Mouse (Mus musculus) kidney, embryonic 14.5 days (tissue): ENCODE results near the gene Adamts4. TPM values are rescaled to one million over a fixed set of nuclear protein-coding genes. Genes with fewer than 3 reads are reported as not detected.

Source experiments
- ATAC-seq: fragments of 200-750 bp; cut with Nextera tagmentation; 2 replicates; pipeline ENCODE4 v1.8.0; 2017; ENCODE audit warnings: moderate number of reproducible peaks, mild to moderate bottlenecking, moderate TSS enrichment, moderate library complexity; ENCODE audit not compliant: low FRiP score, low TSS enrichment
- H3K27ac ChIP-seq: fragments of 300-500 bp; sonication (generic); 2 replicates; pipeline ENCODE4 v1.5.1; 2014; ENCODE audit warnings: low read depth, mild to moderate bottlenecking, low read length, moderate library complexity, mixed read lengths
- H3K27me3 ChIP-seq: fragments of 300-500 bp; sonication (generic); 2 replicates; pipeline ENCODE4 v1.6.1; 2014; ENCODE audit warnings: mild to moderate bottlenecking, low read length; ENCODE audit not compliant: control insufficient read depth, insufficient read depth
- H3K36me3 ChIP-seq: fragments of 300-500 bp; sonication (generic); 2 replicates; pipeline ENCODE4 v1.6.1; 2014; ENCODE audit warnings: low read length, mixed read lengths; ENCODE audit not compliant: control insufficient read depth, insufficient read depth
- H3K4me1 ChIP-seq: fragments of 300-500 bp; sonication (generic); 2 replicates; pipeline ENCODE4 v1.6.1; 2014; ENCODE audit warnings: low read length, mixed read lengths; ENCODE audit not compliant: control insufficient read depth, insufficient read depth
- H3K4me2 ChIP-seq: fragments of 300-500 bp; sonication (generic); replicated peaks from 2 replicates; pipeline ENCODE4 v1.6.1; 2014; ENCODE audit warnings: low read depth, mild to moderate bottlenecking, low read length
- H3K4me3 ChIP-seq: fragments of 300-500 bp; sonication (generic); 2 replicates; pipeline ENCODE4 v1.5.1; 2014; ENCODE audit warnings: mild to moderate bottlenecking, low read length
- H3K9ac ChIP-seq: fragments of 300-500 bp; sonication (generic); 2 replicates; pipeline ENCODE4 v1.6.1; 2014; ENCODE audit warnings: low read depth, mild to moderate bottlenecking, low read length, moderate library complexity
- H3K9me3 ChIP-seq: fragments of 300-500 bp; sonication (generic); 2 replicates; pipeline ENCODE4 v1.6.1; 2016; ENCODE audit warnings: low read length; ENCODE audit not compliant: control insufficient read depth
- WGBS: fragments of 180-500 bp; shearing (Covaris S2); extraction: QIAGEN DNeasy Blood & Tissue Kit; methylation state at CpG from one replicate; pipeline ENCODE4 v1.1.7; 2014; 5-methylcytosine and 5-hydroxymethylcytosine counted together
- polyA plus RNA-seq: library from polyadenylated mRNA; unstranded; fragments of >200 nt; fragmentation: Nextera tagmentation; extraction: Ambion mirVana; gene quantifications from 2 replicates; pipeline ENCODE4 v1.2.1, GENCODE M21; 2014

Gene Adamts4
- polyA plus RNA-seq, 1 experiment from 2014 or later, result 6.9 TPM

- Histone ChIP-seq H3K4me3 (no peak overlapping the region), H3K36me3 (peaks cover 45% of the 10 kb centered on the region), H3K9me3 (no peaks in the 10 kb centered on the region), H3K9ac (no peak overlapping the region), H3K4me2 (no peak overlapping the region), H3K27me3 (no peaks in the 10 kb centered on the region), H3K27ac (no peak overlapping the region), H3K4me1 (peaks cover 18% of the 10 kb centered on the region; the same call in 1 of the 2 replicates)
- ATAC-seq, result no peak
- WGBS, result 93% methylated on average over 18 of the region's 18 CpGs
These were observed 33.3 kb downstream of the Adamts4 start for GRCm38 (mm10) chr1:171283188-171284160.

- H3K4me1 ChIP-seq, result peaks cover 17% of the 10 kb centered on the region; the same call in 1 of the 2 replicates
- 88% methylated on average over 15 of the region's 15 CpGs for WGBS
- H3K27me3 ChIP-seq, result no peaks in the 10 kb centered on the region
- H3K27ac ChIP-seq, result no peak overlapping the region
- peaks cover 56% of the 10 kb centered on the region for H3K36me3 ChIP-seq
- H3K4me3 ChIP-seq, result no peak overlapping the region
- ATAC-seq, result no peak
- no peak overlapping the region for H3K9ac ChIP-seq
- H3K4me2 ChIP-seq, result no peak overlapping the region
- no peaks in the 10 kb centered on the region for H3K9me3 ChIP-seq
These were observed 34.3 kb downstream of the Adamts4 start for GRCm38 (mm10) chr1:171284491-171284890.

- 89% methylated on average over 20 of the region's 20 CpGs for WGBS
- Histone ChIP-seq H3K36me3 (peaks cover 62% of the 10 kb centered on the region), H3K27me3 (no peaks in the 10 kb centered on the region), H3K9ac (no peak overlapping the region), H3K9me3 (no peaks in the 10 kb centered on the region), H3K27ac (no peak overlapping the region), H3K4me2 (no peak overlapping the region), H3K4me3 (no peak overlapping the region), H3K4me1 (peaks cover 10% of the 10 kb centered on the region; the same call in 1 of the 2 replicates)
- ATAC-seq, result no peak
These were observed 35.1 kb downstream of the Adamts4 start for GRCm38 (mm10) chr1:171285096-171285892.

- Histone ChIP-seq H3K27me3 (no peaks in the 10 kb centered on the region), H3K4me3 (no peak overlapping the region; the same call in 1 of the 2 replicates), H3K4me1 (peaks cover 10% of the 10 kb centered on the region; the same call in 1 of the 2 replicates), H3K4me2 (peak overlapping the region; percentile 63), H3K27ac (no peak overlapping the region), H3K9me3 (no peaks in the 10 kb centered on the region), H3K36me3 (peaks cover 62% of the 10 kb centered on the region), H3K9ac (no peak overlapping the region)
- 89% methylated on average over 19 of the region's 19 CpGs for WGBS
- no peak for ATAC-seq
These were observed 36.3 kb downstream of the Adamts4 start for GRCm38 (mm10) chr1:171286517-171286916.

GRCm38 (mm10) chr1:171287136-171288081 lies 37.2 kb downstream of the Adamts4 start, which contains the start of gene Usp21:
Gene Usp21 (minus strand): TSS chr1:171287991.
- H3K27ac ChIP-seq, result peak within 1 kb of the TSS; percentile 92
- H3K27me3 ChIP-seq, result no peaks in the 10 kb centered on the region
- H3K4me3 ChIP-seq, result peak within 1 kb of the TSS; percentile 96
- H3K9ac ChIP-seq, result peak within 1 kb of the TSS; percentile 94
- peak; percentile 94 for ATAC-seq
- H3K36me3 ChIP-seq, result peaks cover 56% of the 10 kb centered on the region
- H3K4me2 ChIP-seq, result peak within 1 kb of the TSS; percentile 63
- peaks cover 5% of the 10 kb centered on the region; the same call in 1 of the 2 replicates for H3K4me1 ChIP-seq
- WGBS, result under 1% methylated on average over 49 of the region's 49 CpGs
- H3K9me3 ChIP-seq, result no peaks in the 10 kb centered on the region

- peaks cover 48% of the 10 kb centered on the region for H3K36me3 ChIP-seq
- H3K27ac ChIP-seq, result peak overlapping the region; percentile 92
- peak overlapping the region; percentile 63; the same call in 1 of the 2 replicates for H3K4me2 ChIP-seq
- 63% methylated on average over 4 of the region's 4 CpGs for WGBS
- H3K4me1 ChIP-seq, result peaks cover 7% of the 10 kb centered on the region; the same call in 1 of the 2 replicates
- ATAC-seq, result no peak
- no peak overlapping the region for H3K9ac ChIP-seq
- H3K4me3 ChIP-seq, result no peak overlapping the region; the same call in 1 of the 2 replicates
- H3K9me3 ChIP-seq, result no peaks in the 10 kb centered on the region
- no peaks in the 10 kb centered on the region for H3K27me3 ChIP-seq
These were observed 38.1 kb downstream of the Adamts4 start for GRCm38 (mm10) chr1:171288328-171288727.

- Histone ChIP-seq H3K4me3 (peak overlapping the region; percentile 77), H3K9me3 (no peaks in the 10 kb centered on the region), H3K4me1 (peaks cover 8% of the 10 kb centered on the region; the same call in 1 of the 2 replicates), H3K27me3 (no peaks in the 10 kb centered on the region; the same call in 1 of the 2 replicates), H3K27ac (no peak overlapping the region), H3K4me2 (peak overlapping the region; percentile 68), H3K9ac (no peak overlapping the region), H3K36me3 (peaks cover 17% of the 10 kb centered on the region)
- ATAC-seq, result no peak
- WGBS, result 85% methylated on average over 3 of the region's 3 CpGs
These were observed 43.1 kb downstream of the Adamts4 start for GRCm38 (mm10) chr1:171293351-171293750.

- Histone ChIP-seq H3K4me3 (peak overlapping the region; percentile 77), H3K4me2 (peak overlapping the region; percentile 68), H3K36me3 (peaks cover 12% of the 10 kb centered on the region), H3K4me1 (peaks cover 8% of the 10 kb centered on the region; the same call in 1 of the 2 replicates), H3K27ac (peak overlapping the region; percentile 94; the same call in 1 of the 2 replicates), H3K27me3 (no peaks in the 10 kb centered on the region; the same call in 1 of the 2 replicates), H3K9me3 (no peaks in the 10 kb centered on the region), H3K9ac (peak overlapping the region; percentile 72)
- ATAC-seq, result no peak
- WGBS, result 39% methylated on average over 5 of the region's 5 CpGs
These were observed 43.7 kb downstream of the Adamts4 start for GRCm38 (mm10) chr1:171293906-171294297.
